Mouse (Mus musculus): ENCODE measurements at regions not wholly inside any gene's neighbourhood (a gene's known extent, or its start where the extent isn't known, plus 50 kb on each side); places are given as distances from the start of the nearest gene placed in this dataset.
A peak's percentile ranks its signal among the peaks of the same experiment; 100 is the strongest.

- H3K36me3 ChIP-seq (ENCODE audit: control insufficient read depth, insufficient read depth, low read length) = no peaks in the 10 kb centered on the region
- no peaks in the 10 kb centered on the region for H3K4me1 ChIP-seq (ENCODE audit: control insufficient read depth, insufficient read depth, low read length)
- H3K4me3 ChIP-seq (replicated peaks; ENCODE audit: low read depth, low read length) = no peak overlapping the region
- DNase-seq (no peak), ATAC-seq (ENCODE audit: low FRiP score, low TSS enrichment) (no peak)
- H3K4me2 ChIP-seq (ENCODE audit: low read length) = no peak overlapping the region
- H3K9ac ChIP-seq (replicated peaks; ENCODE audit: low read length) = no peak overlapping the region
- WGBS = 77% methylated on average over 3 of the region's 3 CpGs
- no peaks in the 10 kb centered on the region for H3K9me3 ChIP-seq (ENCODE audit: control insufficient read depth, low read length)
- no peak overlapping the region for H3K27ac ChIP-seq (replicated peaks; ENCODE audit: low read depth, low read length)
- H3K27me3 ChIP-seq (ENCODE audit: control insufficient read depth, insufficient read depth, low read length) = no peaks in the 10 kb centered on the region
Observed at GRCm38 (mm10) chr6:24037919-24038318, 68.1 kb upstream of the Tas2r118 start.

DNA sequence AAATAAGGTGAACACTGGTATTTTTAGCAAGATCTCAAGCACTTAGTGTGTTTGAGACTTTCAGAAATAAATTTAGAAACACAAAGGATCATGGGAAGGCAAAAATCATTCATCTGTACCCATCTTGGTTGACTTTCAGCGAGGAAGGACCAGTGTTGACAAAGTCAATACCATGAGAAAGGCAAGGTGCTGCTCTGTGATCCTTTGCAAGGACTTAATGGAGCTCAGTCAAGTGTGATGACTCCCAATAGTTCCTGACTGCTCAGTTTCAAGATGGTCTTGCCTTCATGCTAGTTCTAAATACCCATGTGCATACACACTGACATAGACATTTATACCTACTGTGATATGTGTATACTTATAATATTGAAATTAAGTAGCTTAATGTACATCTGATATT is 56.5 kb upstream of the Tas2r118 start:
- 84% methylated on average over 1 of the region's 1 CpGs for WGBS
- no peaks in the 10 kb centered on the region for H3K9me3 ChIP-seq (ENCODE audit: control insufficient read depth, low read length)
- no peak overlapping the region for H3K4me2 ChIP-seq (ENCODE audit: low read length)
- H3K27ac ChIP-seq (replicated peaks; ENCODE audit: low read depth, low read length) = no peak overlapping the region
- no peaks in the 10 kb centered on the region for H3K27me3 ChIP-seq (ENCODE audit: control insufficient read depth, insufficient read depth, low read length)
- no peak for DNase-seq
- no peak for ATAC-seq (ENCODE audit: low FRiP score, low TSS enrichment)
- H3K36me3 ChIP-seq (ENCODE audit: control insufficient read depth, insufficient read depth, low read length) = no peaks in the 10 kb centered on the region
- H3K4me1 ChIP-seq (ENCODE audit: control insufficient read depth, insufficient read depth, low read length) = no peaks in the 10 kb centered on the region
- no peak overlapping the region for H3K4me3 ChIP-seq (replicated peaks; ENCODE audit: low read depth, low read length)
- H3K9ac ChIP-seq (replicated peaks; ENCODE audit: low read length) = no peak overlapping the region

DNA sequence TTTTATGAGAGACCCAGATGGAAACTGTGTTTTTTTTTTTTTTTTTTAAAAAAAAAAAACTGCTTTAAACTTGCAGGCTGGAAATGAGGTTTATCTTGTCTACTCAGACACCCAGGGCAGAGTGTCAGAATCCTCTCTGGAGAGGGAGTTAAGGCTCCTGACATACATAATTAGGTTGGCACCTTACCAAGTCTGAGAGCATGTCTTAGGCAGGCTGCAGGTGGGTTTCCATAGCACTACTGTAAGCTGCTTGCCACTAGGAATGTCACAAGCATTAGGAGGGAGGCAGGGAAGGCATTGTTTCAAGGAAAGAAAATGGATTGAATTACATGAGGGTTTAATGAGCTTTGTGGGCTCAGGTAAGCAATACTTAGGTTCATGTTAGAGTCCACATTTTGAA is 55.9 kb upstream of the Tas2r118 start:
- Histone ChIP-seq H3K36me3 (ENCODE audit: control insufficient read depth, insufficient read depth, low read length) (no peaks in the 10 kb centered on the region), H3K9ac (replicated peaks; ENCODE audit: low read length) (no peak overlapping the region), H3K27ac (replicated peaks; ENCODE audit: low read depth, low read length) (no peak overlapping the region), H3K4me1 (ENCODE audit: control insufficient read depth, insufficient read depth, low read length) (no peaks in the 10 kb centered on the region), H3K4me3 (replicated peaks; ENCODE audit: low read depth, low read length) (no peak overlapping the region), H3K4me2 (ENCODE audit: low read length) (no peak overlapping the region), H3K27me3 (ENCODE audit: control insufficient read depth, insufficient read depth, low read length) (no peaks in the 10 kb centered on the region), H3K9me3 (ENCODE audit: control insufficient read depth, low read length) (no peaks in the 10 kb centered on the region)
- DNase-seq (peak; percentile 67), ATAC-seq (ENCODE audit: low FRiP score, low TSS enrichment) (peak; percentile 62; the same call in 1 of the 2 replicates)
